In the genomic region with DNA sequence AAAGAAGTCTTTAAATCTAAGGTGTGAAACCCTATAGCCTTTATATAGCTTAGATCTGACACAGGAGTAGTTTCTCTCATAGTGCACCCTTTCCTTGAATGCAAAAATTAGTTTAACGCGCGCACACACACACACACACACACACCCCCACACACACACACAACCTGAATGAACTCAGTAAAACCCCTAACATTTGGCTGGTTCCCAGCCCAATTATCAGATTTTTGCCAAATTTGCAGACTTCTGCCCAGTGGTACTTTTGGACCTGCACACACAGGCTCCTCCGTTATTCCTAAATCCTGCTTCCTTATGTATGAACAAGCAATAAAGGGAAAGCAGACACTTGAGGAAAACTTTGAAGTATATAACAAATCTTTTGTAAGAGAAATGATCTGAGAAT, we compare ENCODE assay signal across 17 mouse cellular contexts.
"Had no signal": no experiment of that assay in that cellular context is flagged by ENCODE, and none has a peak within 500 bp of the region (broad histone marks: within the 10 kb centered on the region; RNA-seq: fewer than 3 reads in every experiment).

No protein-coding gene starts in this region.

- H3K27me3 ChIP-seq: midbrain, embryonic 12.5 days; neural tube, embryonic 13.5 days; neural tube, embryonic 15.5 days; stomach, embryonic 15.5 days had no signal

- H3K4me1 ChIP-seq: midbrain, embryonic 10.5 days; midbrain, embryonic 12.5 days; neural tube, embryonic 13.5 days; neural tube, embryonic 15.5 days; stomach, embryonic 15.5 days had no signal

- H3K9ac ChIP-seq: lung, embryonic 14.5 days; midbrain, embryonic 12.5 days; neural tube, embryonic 13.5 days; neural tube, embryonic 15.5 days; stomach, embryonic 15.5 days had no signal

- H3K36me3 ChIP-seq: midbrain, embryonic 10.5 days; midbrain, embryonic 12.5 days; neural tube, embryonic 15.5 days; stomach, embryonic 15.5 days had no signal

- H3K9me3 ChIP-seq: midbrain, embryonic 10.5 days; midbrain, embryonic 12.5 days; neural tube, embryonic 13.5 days; neural tube, embryonic 15.5 days; stomach, embryonic 15.5 days had no signal

- H3K4me3 ChIP-seq: midbrain, embryonic 10.5 days; midbrain, embryonic 12.5 days; myocyte; neural tube, embryonic 13.5 days; neural tube, embryonic 15.5 days; stomach, embryonic 15.5 days had no signal

- H3K27ac ChIP-seq: midbrain, embryonic 10.5 days; midbrain, embryonic 12.5 days; neural tube, embryonic 13.5 days; neural tube, embryonic 15.5 days; stomach, embryonic 15.5 days; stomach, postnatal 0 days had no signal

- ATAC-seq: midbrain, embryonic 16.5 days had no signal

- DNase-seq: lung, adult 18-20 months; lung, embryonic 14.5 days; lung, postnatal 10 days; lung, postnatal 4 days; midbrain, embryonic 14.5 days; right cerebral cortex, postnatal 14 days; thymus, adult 2 months; thymus, postnatal 25 days; thymus, postnatal 4 days had no signal

- H3K4me2 ChIP-seq: lung, embryonic 14.5 days; midbrain, embryonic 12.5 days; neural tube, embryonic 13.5 days; neural tube, embryonic 15.5 days; stomach, embryonic 15.5 days had no signal
